Mouse (Mus musculus): ENCODE data around the gene Cxcr5. TPM values are rescaled to one million over a fixed set of nuclear protein-coding genes. Genes with fewer than 3 reads are reported as not detected.

The Cxcr5 gene
- total RNA-seq, 2 experiments from 2014 or later: not detected

DNA sequence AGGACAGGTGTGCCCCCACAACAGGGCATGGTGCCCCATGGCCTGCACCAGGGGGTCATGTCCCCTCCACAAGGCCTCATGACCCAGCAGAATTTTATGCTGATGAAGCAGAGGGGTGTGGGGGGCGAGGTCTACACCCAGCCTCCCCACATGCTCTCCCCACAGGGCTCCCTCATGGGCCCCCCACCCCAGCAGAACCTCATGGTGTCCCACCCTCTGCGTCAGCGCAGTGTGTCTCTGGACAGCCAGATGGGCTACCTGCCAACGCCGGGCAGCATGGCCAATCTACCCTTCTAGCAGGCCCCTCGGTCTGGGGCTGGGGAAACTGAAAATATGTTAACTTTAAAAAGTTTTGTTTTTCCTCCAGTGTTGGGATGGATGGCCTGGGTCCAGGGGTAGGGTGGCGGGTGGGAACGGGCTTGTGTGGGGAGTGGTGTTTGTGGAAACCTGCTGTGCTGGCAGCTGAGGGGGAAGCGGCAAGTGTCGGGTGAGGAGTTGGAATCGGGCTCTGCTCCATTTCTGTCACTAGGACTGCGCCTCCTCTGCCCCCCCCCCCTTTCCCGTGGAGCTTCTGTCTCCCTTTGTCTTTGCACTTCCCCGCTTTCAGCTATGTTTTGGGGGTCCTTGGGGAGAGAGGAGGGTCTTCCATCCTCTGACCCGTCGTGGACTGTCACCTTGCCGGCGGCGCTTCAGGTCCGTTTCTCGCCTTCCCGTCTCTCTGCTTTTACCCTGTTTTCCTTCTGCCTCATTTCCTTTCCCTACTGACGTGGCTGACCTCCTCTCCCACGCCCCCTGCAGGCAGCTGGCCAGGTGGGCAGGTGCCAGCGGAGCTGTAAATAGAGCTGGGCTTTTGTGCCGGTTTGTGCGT, 52.0 kb downstream of the Cxcr5 start:
- peak; percentile 82 for DNase-seq

- DNase-seq: peak; percentile 54
Observed at GRCm38 (mm10) chr9:44508721-44509486, 52.8 kb downstream of the Cxcr5 start.

DNA sequence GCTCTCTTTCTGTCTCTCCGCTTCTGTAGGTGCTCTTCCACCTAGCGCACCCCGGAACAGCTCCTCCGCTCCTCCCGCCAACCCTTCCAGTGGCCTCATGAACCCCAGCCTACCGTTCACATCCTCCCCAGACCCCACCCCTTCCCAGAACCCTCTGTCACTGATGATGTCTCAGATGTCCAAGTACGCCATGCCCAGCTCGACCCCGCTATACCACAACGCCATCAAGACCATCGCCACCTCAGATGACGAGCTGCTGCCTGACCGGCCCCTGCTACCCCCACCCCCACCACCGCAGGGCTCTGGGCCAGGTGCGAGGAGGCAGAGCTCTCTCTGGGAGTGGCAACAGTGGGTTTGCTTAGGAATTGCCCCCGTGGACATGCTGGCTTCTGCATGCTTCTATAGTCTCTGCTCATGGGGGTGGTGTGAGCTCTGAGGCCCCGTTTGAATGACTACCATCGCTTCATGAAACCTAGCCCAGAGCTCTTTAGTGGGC, 53.5 kb downstream of the Cxcr5 start:
- DNase-seq: peak; percentile 13

- no peak for DNase-seq
Observed at GRCm38 (mm10) chr9:44507345-44507744, 54.3 kb downstream of the Cxcr5 start.

DNA sequence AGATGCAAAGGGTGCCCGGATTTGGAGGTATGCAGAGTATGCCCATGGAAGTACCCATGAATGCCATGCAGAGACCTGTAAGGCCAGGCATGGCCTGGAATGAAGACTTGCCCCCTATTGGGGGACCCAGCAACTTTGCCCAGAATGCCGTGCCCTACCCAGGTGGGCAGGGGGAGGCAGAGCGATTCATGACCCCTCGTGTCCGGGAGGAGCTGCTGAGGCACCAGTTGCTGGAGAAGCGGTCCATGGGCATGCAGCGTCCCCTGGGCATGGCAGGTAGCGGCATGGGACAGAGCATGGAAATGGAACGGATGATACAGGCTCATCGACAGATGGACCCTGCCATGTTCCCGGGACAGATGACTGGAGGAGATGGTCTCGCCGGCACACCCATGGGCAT, 55.1 kb downstream of the Cxcr5 start:
- DNase-seq: no peak

DNA sequence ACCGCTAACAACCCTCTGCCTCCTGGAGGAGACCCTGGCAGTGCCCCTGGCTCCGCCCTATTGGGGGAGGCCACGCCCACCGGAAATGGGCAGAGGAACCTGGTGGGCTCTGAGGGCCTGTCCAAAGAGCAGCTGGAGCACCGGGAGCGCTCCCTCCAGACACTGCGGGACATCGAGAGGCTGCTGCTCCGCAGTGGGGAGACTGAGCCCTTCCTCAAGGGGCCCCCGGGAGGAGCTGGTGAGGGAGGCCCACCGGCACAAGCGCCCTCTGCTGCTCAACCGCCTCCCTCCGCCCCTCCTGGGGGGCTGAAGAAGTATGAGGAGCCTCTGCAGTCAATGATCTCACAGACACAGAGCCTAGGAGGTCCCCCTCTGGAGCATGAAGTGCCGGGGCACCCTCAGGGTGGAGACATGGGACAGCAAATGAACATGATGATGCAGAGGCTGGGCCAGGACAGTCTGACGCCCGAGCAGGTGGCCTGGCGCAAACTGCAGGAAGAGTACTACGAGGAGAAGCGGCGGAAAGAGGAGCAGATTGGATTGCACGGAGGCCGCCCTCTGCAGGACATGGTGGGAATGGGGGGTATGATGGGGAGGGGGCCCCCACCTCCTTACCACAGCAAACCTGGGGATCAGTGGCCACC, 55.7 kb downstream of the Cxcr5 start:
- DNase-seq: peak; percentile 29

DNA sequence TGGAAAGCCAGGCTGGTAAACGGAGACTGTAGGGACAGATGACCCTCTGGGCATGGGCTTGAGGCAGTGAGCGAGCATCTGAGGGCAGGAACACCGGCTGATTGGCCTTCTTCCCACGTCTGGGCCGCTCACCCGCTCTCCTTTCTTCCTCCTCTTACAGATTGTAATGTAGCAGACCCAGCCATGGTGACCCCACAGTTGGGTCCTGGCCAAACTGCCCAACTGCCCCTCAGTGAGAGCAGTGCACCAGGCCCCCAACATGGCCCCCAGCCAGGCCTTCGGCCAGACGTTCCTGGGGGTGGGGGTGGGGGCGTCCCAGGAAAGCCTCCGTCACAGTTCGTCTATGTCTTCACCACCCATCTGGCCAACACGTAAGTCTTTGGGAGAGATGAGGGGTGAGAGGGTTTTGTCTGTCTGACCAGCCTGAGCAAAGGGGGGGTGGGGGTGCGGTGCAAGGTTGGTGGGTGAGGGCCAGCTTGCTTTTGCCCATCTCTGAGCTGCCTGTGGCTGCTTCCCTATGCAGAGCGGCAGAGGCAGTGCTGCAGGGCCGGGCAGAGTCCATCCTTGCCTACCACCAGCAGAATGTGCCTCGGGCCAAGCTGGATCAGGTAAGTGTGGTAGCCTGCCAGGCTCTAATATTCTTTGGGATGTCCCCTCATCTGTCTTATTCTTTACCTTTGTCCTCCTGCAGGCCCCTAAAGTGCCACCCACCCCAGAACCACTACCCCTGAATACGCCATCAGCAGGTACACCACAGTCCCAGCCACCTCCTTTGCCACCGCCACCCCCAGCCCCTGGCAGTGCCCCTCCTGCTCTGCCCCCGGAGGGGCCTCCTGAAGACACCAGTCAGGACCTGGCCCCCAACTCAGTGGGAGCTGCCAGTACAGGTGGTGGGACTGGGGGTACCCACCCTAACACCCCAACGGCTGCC, 56.5 kb downstream of the Cxcr5 start:
- DNase-seq: peak; percentile 15

DNA sequence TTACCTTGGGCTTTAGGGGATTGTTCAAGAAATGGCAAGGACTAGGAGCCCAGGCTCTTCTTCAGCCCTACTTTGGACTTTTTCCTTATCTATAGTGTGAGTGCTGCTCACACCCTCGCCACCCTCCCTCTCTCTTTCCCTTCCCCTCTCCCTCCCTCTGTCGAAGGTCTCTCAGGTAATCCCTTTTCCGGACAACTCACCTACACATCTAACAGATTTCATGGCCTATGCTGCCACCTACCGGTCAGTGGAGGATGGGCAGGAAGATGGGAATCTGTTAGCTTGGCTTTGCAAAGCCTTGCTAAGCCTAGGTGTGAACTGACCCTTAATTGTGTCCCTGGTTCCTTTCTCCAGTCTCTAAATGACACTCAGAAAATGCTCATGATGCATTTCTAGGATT, 59.7 kb downstream of the Cxcr5 start:
- peak; percentile 64 for DNase-seq

GRCm38 (mm10) chr9:44501206-44501879, 60.3 kb downstream of the Cxcr5 start:
- peak; percentile 24 for DNase-seq

DNA sequence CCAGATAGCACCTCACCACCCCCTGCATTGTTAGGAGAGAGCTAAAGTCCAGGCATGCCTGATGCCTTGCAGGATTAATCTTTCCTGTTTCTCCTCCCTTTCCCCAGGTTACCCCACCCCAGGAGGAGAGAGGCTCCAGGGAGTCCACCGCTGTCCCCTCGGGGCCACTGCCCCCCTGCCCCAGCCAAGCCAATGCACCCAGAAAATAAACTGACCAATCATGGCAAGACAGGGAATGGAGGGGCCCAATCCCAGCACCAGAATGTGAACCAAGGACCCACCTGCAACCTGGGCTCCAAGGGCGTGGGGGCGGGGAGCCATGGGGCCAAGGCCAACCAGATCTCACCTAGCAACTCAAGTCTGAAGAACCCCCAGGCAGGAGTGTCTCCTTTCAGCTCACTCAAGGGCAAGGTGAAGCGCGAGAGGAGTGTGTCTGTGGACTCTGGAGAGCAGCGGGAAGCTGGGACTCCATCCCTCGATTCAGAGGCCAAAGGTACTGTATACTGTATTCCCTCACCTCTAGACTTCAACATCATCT, 61.0 kb downstream of the Cxcr5 start:
- peak; percentile 18 for DNase-seq

DNA sequence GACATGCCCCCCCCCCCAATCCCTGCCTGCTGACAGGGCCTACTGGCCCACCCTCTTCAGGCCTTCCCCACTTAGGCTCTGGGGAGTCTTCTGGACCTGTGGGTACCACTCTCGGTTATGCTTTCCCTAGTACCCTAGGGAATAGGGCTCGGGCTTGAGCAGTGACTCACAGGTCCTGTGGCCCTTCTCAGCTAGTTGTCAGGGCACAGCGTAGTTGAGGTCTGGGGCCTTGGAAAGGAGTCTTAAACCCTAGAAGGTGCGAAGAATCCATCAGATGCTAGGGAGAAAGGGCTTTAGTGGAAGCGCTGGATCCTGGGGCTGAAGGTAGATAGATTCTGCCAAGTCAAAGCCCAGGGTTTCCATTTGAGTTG, 61.5 kb downstream of the Cxcr5 start:
- DNase-seq: no peak

DNA sequence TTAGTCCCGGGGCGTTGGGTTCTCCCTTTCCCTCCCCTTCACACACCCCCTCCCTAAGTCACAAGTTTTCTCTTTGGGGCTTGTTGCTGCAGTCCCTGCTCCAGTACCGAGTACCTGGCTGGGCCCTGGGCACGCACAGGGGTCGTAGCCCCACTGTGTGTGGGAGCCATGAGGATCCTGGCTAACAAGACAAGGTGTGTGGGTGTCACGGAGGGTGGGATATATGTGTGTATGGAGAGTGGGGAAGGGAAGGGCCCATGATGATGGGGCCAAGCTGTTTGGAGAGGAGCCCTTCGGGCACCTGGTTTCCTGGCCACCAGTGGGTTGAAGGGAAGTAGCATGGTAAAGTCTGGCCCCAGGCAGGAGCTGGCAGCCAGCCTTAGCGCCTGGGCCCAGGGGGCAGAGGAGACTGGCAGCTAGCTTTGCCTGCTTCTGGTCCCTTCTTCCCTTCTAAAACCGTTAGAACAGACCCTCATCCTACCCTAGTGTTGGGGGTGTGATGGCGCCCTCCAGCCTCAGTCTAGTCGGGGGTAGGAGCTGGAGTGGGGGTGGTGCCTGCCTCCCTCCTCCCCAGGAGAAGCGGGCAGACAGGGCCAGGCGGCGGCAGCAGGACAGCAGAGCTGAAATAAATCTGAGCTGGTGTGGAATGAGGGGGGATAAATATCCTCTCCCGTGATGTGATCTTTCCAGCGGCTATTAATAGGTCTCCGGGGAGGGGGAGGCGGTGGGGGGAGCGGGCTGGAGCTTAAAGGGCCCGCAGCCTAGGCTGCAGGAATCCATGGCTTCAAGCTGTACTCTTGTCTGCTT, 62.1 kb downstream of the Cxcr5 start:
- DNase-seq: peak; percentile 81

DNA sequence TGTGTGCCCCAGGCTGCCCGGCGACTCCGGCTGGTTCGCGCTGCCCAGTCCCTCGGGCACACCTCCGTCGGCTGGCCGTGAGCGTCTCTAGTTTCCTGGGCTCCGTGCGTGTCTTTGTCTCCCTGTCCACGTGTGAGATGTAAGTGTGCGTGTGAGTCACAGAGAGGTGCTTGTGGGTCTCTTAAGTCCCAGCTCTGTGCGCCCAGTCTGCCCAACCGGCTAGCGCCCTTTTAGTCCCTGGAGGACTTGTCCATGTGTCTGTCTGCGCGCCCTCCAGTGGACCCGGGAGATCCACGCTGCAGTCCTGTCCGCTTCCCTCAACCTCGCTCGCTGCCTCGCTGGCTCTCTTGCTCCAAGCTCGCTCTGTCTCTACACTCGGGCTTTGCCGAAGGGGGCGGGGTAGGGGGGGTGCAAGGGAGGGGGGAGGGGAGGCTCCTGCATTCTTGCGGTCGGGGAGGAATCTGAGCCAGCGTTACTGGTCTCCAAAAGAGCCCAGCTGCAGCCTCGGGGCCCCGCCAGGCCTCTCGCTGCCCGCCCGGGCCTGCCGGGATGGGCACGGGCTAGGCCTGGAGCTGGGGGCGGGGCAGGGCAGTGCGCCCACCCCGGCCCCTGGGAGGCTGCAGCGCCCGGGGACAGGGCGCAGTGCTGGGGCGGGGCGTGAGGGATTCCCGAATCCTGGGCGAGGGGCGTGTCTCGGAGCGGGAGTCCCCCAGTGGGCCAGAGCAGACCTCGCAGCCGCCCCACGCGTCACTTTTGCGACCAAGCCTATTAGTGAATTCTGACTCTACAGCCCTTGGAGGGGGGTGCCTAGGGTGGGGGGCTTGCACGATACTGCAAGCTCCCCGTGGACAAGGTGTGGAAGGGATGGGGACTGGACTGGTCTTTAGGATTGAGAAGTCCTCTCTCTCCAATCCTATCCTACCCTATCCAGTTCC, 63.0 kb downstream of the Cxcr5 start:
- DNase-seq: peak; percentile 84

DNA sequence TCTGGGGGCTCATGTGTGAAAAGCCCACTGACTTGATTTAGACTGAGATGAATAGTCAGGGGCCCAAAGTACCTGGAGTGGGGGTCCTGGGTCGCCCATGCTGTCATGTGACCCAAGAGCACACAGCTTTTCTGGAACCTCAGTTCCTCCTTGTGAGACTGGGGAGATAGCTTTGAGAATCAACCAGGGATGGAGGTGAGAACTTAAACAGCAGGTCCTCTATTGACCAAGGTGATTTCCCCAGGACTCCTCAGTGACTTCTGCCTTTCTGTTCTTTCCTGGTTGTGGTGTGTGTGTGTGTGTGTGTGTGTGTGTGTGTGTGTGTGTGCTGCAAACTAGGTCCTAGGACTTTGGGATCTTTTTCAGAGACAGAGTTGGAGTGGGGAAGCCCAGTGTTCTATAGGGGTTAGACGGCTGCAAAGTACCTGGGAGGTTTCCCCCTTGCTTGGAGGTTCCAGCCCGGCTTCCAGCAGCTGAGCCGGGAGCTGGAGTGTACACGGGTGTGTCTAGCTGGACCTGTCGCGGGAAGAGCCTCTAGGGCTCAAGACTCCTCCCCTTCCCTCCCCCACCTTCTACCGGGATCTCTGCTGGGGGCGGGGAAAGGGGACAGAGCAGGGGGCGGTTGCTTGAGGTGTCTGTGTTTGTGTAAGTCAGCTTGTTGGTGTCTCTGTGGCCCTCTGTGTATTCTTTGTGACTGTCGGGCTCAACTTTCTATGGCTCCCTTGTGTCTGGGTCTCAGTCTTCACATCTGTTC, 63.9 kb downstream of the Cxcr5 start:
- DNase-seq: peak; percentile 41

- DNase-seq: peak; percentile 5
Observed at GRCm38 (mm10) chr9:44496803-44497461, 64.7 kb downstream of the Cxcr5 start.

- no peak for DNase-seq
Observed at GRCm38 (mm10) chr9:44495810-44496344, 65.8 kb downstream of the Cxcr5 start.
